Mouse (Mus musculus): ENCODE results near the gene Saa3.
"Not testable (repeated sequence)": the region's sequence is repeated elsewhere in the genome, so short reads cannot be mapped to it uniquely, and the experiment has no call there.

Saa3 gene

GRCm38 (mm10) chr7:46680732-46681131, 34.8 kb downstream of the Saa3 start:
- no peak for TF ChIP-seq CTCF (conservative IDR thresholded peaks at IDR 0.05; ENCODE audit: low read length)
- TF ChIP-seq NANOG (IDR thresholded peaks at IDR 0.05; ENCODE audit: borderline replicate concordance, low read length), result no peak
- TF ChIP-seq POU5F1 (IDR thresholded peaks at IDR 0.05; ENCODE audit: borderline replicate concordance, low read length), result no peak
- H3K27me3 ChIP-seq (ENCODE audit: insufficient read depth, low read length), result 0 out of 2 replicates have a peak, but pooled peaks cover 3% of the 10 kb centered on the region

GRCm38 (mm10) chr7:46679044-46679443, 36.5 kb downstream of the Saa3 start:
- not testable (repeated sequence) for H3K9me3 ChIP-seq (ENCODE audit: low read length); H3K27me3 ChIP-seq (ENCODE audit: insufficient read depth, low read length); H3K36me3 ChIP-seq (ENCODE audit: insufficient read depth, low read length); H3K4me3 ChIP-seq (replicated peaks; ENCODE audit: low read length); H3K4me1 ChIP-seq (replicated peaks; ENCODE audit: low read depth, low read length)

More at GRCm38 (mm10) chr7:46680732-46681131, 34.8 kb downstream of the Saa3 start:
- Histone ChIP-seq H3K4me3 (replicated peaks; ENCODE audit: low read length) (no peak overlapping the region), H3K36me3 (ENCODE audit: insufficient read depth, low read length) (no peaks in the 10 kb centered on the region), H3K4me1 (replicated peaks; ENCODE audit: low read depth, low read length) (peaks cover 6% of the 10 kb centered on the region; the same call in 1 of the 2 replicates), H3K9me3 (ENCODE audit: low read length) (no peaks in the 10 kb centered on the region)

GRCm38 (mm10) chr7:46678417-46678816, 37.1 kb downstream of the Saa3 start:
- TF ChIP-seq POU5F1 (IDR thresholded peaks at IDR 0.05; ENCODE audit: borderline replicate concordance, low read length), result no peak
- TF ChIP-seq NANOG (IDR thresholded peaks at IDR 0.05; ENCODE audit: borderline replicate concordance, low read length), result no peak
- no peak for TF ChIP-seq CTCF (conservative IDR thresholded peaks at IDR 0.05; ENCODE audit: low read length)
- Histone ChIP-seq H3K9me3 (ENCODE audit: low read length) (no peaks in the 10 kb centered on the region), H3K4me1 (replicated peaks; ENCODE audit: low read depth, low read length) (peaks cover 6% of the 10 kb centered on the region; the same call in 1 of the 2 replicates), H3K36me3 (ENCODE audit: insufficient read depth, low read length) (no peaks in the 10 kb centered on the region), H3K27me3 (ENCODE audit: insufficient read depth, low read length) (0 out of 2 replicates have a peak, but pooled peaks cover 3% of the 10 kb centered on the region), H3K4me3 (replicated peaks; ENCODE audit: low read length) (no peak overlapping the region)

- TF ChIP-seq NANOG (IDR thresholded peaks at IDR 0.05; ENCODE audit: borderline replicate concordance, low read length), result no peak
- no peak for TF ChIP-seq CTCF (conservative IDR thresholded peaks at IDR 0.05; ENCODE audit: low read length)
- TF ChIP-seq POU5F1 (IDR thresholded peaks at IDR 0.05; ENCODE audit: borderline replicate concordance, low read length), result no peak
Observed at GRCm38 (mm10) chr7:46676808-46677360, 38.6 kb downstream of the Saa3 start.

GRCm38 (mm10) chr7:46675886-46676285, 39.6 kb downstream of the Saa3 start:
- no peak for TF ChIP-seq CTCF (conservative IDR thresholded peaks at IDR 0.05; ENCODE audit: low read length)
- TF ChIP-seq POU5F1 (IDR thresholded peaks at IDR 0.05; ENCODE audit: borderline replicate concordance, low read length), result no peak
- no peak for TF ChIP-seq NANOG (IDR thresholded peaks at IDR 0.05; ENCODE audit: borderline replicate concordance, low read length)
- Histone ChIP-seq H3K4me3 (replicated peaks; ENCODE audit: low read length) (no peak overlapping the region), H3K36me3 (ENCODE audit: insufficient read depth, low read length) (no peaks in the 10 kb centered on the region)

More at GRCm38 (mm10) chr7:46676808-46677360, 38.6 kb downstream of the Saa3 start:
- no peaks in the 10 kb centered on the region for H3K36me3 ChIP-seq (ENCODE audit: insufficient read depth, low read length)
- no peaks in the 10 kb centered on the region for H3K9me3 ChIP-seq (ENCODE audit: low read length)
- H3K4me1 ChIP-seq (replicated peaks; ENCODE audit: low read depth, low read length), result peaks cover 6% of the 10 kb centered on the region; the same call in 1 of the 2 replicates
- 0 out of 2 replicates have a peak, but pooled peaks cover 3% of the 10 kb centered on the region for H3K27me3 ChIP-seq (ENCODE audit: insufficient read depth, low read length)
- H3K4me3 ChIP-seq (replicated peaks; ENCODE audit: low read length), result no peak overlapping the region

GRCm38 (mm10) chr7:46675061-46675460, 40.4 kb downstream of the Saa3 start:
- Histone ChIP-seq H3K4me3 (replicated peaks; ENCODE audit: low read length) (no peak overlapping the region), H3K36me3 (ENCODE audit: insufficient read depth, low read length) (no peaks in the 10 kb centered on the region), H3K27me3 (ENCODE audit: insufficient read depth, low read length) (0 out of 2 replicates have a peak, but pooled peaks cover under 1% of the 10 kb centered on the region), H3K9me3 (ENCODE audit: low read length) (no peaks in the 10 kb centered on the region), H3K4me1 (replicated peaks; ENCODE audit: low read depth, low read length) (peaks cover 6% of the 10 kb centered on the region; the same call in 1 of the 2 replicates)
- no peak for TF ChIP-seq POU5F1 (IDR thresholded peaks at IDR 0.05; ENCODE audit: borderline replicate concordance, low read length)
- no peak for TF ChIP-seq CTCF (conservative IDR thresholded peaks at IDR 0.05; ENCODE audit: low read length)
- TF ChIP-seq NANOG (IDR thresholded peaks at IDR 0.05; ENCODE audit: borderline replicate concordance, low read length), result no peak

More at GRCm38 (mm10) chr7:46675886-46676285, 39.6 kb downstream of the Saa3 start:
- Histone ChIP-seq H3K4me1 (replicated peaks; ENCODE audit: low read depth, low read length) (peaks cover 6% of the 10 kb centered on the region; the same call in 1 of the 2 replicates), H3K27me3 (ENCODE audit: insufficient read depth, low read length) (0 out of 2 replicates have a peak, but pooled peaks cover 3% of the 10 kb centered on the region), H3K9me3 (ENCODE audit: low read length) (no peaks in the 10 kb centered on the region)

- Histone ChIP-seq H3K9me3 (ENCODE audit: low read length) (no peaks in the 10 kb centered on the region), H3K27me3 (ENCODE audit: insufficient read depth, low read length) (peaks cover 19% of the 10 kb centered on the region), H3K4me1 (replicated peaks; ENCODE audit: low read depth, low read length) (peaks cover 5% of the 10 kb centered on the region; the same call in 1 of the 2 replicates), H3K4me3 (replicated peaks; ENCODE audit: low read length) (no peak within 1 kb of the TSS), H3K36me3 (ENCODE audit: insufficient read depth, low read length) (no peaks in the 10 kb centered on the region)
- TF ChIP-seq POU5F1 (IDR thresholded peaks at IDR 0.05; ENCODE audit: borderline replicate concordance, low read length), result no peak
- no peak for TF ChIP-seq CTCF (conservative IDR thresholded peaks at IDR 0.05; ENCODE audit: low read length)
- TF ChIP-seq NANOG (IDR thresholded peaks at IDR 0.05; ENCODE audit: borderline replicate concordance, low read length), result no peak
Observed at GRCm38 (mm10) chr7:46672160-46672672, 43.3 kb downstream of the Saa3 start, which contains the start of gene Tph1. Tph1 (minus strand) TSS chr7:46672537.

- Histone ChIP-seq H3K4me3 (replicated peaks; ENCODE audit: low read length) (no peak overlapping the region), H3K36me3 (ENCODE audit: insufficient read depth, low read length) (no peaks in the 10 kb centered on the region), H3K4me1 (replicated peaks; ENCODE audit: low read depth, low read length) (peaks cover 5% of the 10 kb centered on the region; the same call in 1 of the 2 replicates), H3K27me3 (ENCODE audit: insufficient read depth, low read length) (peaks cover 39% of the 10 kb centered on the region), H3K9me3 (ENCODE audit: low read length) (no peaks in the 10 kb centered on the region)
- TF ChIP-seq NANOG (IDR thresholded peaks at IDR 0.05; ENCODE audit: borderline replicate concordance, low read length) (no peak), POU5F1 (IDR thresholded peaks at IDR 0.05; ENCODE audit: borderline replicate concordance, low read length) (no peak), CTCF (conservative IDR thresholded peaks at IDR 0.05; ENCODE audit: low read length) (no peak)
Observed at GRCm38 (mm10) chr7:46667256-46667655, 48.2 kb downstream of the Saa3 start.
